Mouse (Mus musculus): ENCODE measurements around the gene Pde6g. TPM values are rescaled to one million over a fixed set of nuclear protein-coding genes. Genes with fewer than 3 reads are reported as not detected.
"Not testable (repeated sequence)": the region's sequence is repeated elsewhere in the genome, so short reads cannot be mapped to it uniquely, and the experiment has no call there.

The Pde6g gene
- total RNA-seq, 2 experiments from 2014 or later: 0.37 to 0.66 TPM

- DNase-seq (ENCODE audit: low spot score in 2 of 2): peak; percentile 85 to 87
- intact Hi-C loops (cut with DNase I): no loop called here
These were observed 16.0 kb downstream of the Pde6g start, which contains the start of gene Nploc4 for GRCm38 (mm10) chr11:120437152-120437856. Gene Nploc4, minus strand, starts transcription at chr11:120437708.

- no peak for DNase-seq (ENCODE audit: low spot score in 2 of 2)
These were observed 26.6 kb downstream of the Pde6g start for GRCm38 (mm10) chr11:120426727-120427126.

GRCm38 (mm10) chr11:120423569-120424295 lies 29.6 kb downstream of the Pde6g start:
- peak; percentile 35 to 40 for DNase-seq (ENCODE audit: low spot score in 2 of 2)
- intact Hi-C loops (cut with DNase I): no loop called here

More at GRCm38 (mm10) chr11:120426727-120427126, 26.6 kb downstream of the Pde6g start:
- intact Hi-C loops (cut with DNase I): no loop called here

GRCm38 (mm10) chr11:120422651-120423568 lies 30.4 kb downstream of the Pde6g start:
- intact Hi-C loops (cut with DNase I): no loop called here
- DNase-seq (ENCODE audit: low spot score in 2 of 2): no peak

- intact Hi-C loops (cut with DNase I): no loop called here
- no peak for DNase-seq (ENCODE audit: low spot score in 2 of 2)
These were observed 34.7 kb downstream of the Pde6g start for GRCm38 (mm10) chr11:120418592-120418991.

GRCm38 (mm10) chr11:120417852-120418251 lies 35.4 kb downstream of the Pde6g start:
- DNase-seq (ENCODE audit: low spot score in 2 of 2): no peak
- intact Hi-C loops (cut with DNase I): no loop called here

- DNase-seq (ENCODE audit: low spot score in 2 of 2); intact Hi-C loops (cut with DNase I): not testable (repeated sequence)
These were observed 39.7 kb downstream of the Pde6g start for GRCm38 (mm10) chr11:120413621-120414020.

GRCm38 (mm10) chr11:120406445-120406844 lies 46.9 kb downstream of the Pde6g start:
- no peak for DNase-seq (ENCODE audit: low spot score in 2 of 2)
- intact Hi-C loops (cut with DNase I): no loop called here

- intact Hi-C loops (cut with DNase I): no loop called here
- no peak for DNase-seq (ENCODE audit: low spot score in 2 of 2)
These were observed 47.4 kb downstream of the Pde6g start for GRCm38 (mm10) chr11:120405867-120406266.

- intact Hi-C loops (cut with DNase I): no loop called here
- no peak for DNase-seq (ENCODE audit: low spot score in 2 of 2)
These were observed 48.5 kb downstream of the Pde6g start for GRCm38 (mm10) chr11:120404814-120405213.

- intact Hi-C loops (cut with DNase I): no loop called here
- no peak for DNase-seq (ENCODE audit: low spot score in 2 of 2)
These were observed 54.0 kb downstream of the Pde6g start for GRCm38 (mm10) chr11:120399319-120399718.

Other genes starting within 250 kb of the Pde6g start
- 10 to 100 TPM; 15.3 to 20.9 TPM for gene Bahcc1, start 220.6 kb downstream of the Pde6g start, total RNA-seq (2021)
- 1,000 to 10,000 TPM; 1,144 to 1,299 TPM for gene Actg1, start 105.0 kb downstream of the Pde6g start, total RNA-seq (2021)
- under 1 TPM; 0.25 to 0.72 TPM for gene Fscn2, start 92.0 kb downstream of the Pde6g start, total RNA-seq (2021)
- gene Faap100, start 74.7 kb downstream of the Pde6g start, total RNA-seq (2021): 10 to 100 TPM; 12.8 to 16.4 TPM
- gene Nploc4, start 15.8 kb downstream of the Pde6g start, total RNA-seq (2021): 10 to 100 TPM; 65.3 to 77.0 TPM
- gene Tspan10, start 10.9 kb downstream of the Pde6g start, total RNA-seq (2021): 1 to 10 TPM in 1 of 2 experiments, not detected in 1; 1.8 TPM
- 10 to 100 TPM; 14.3 to 20.6 TPM for gene Oxld1, start 4.6 kb upstream of the Pde6g start, total RNA-seq (2021)
- 10 to 100 TPM; 19.9 to 29.4 TPM for gene Ccdc137, start 4.6 kb upstream of the Pde6g start, total RNA-seq (2021)
- 10 to 100 TPM; 49.3 to 55.0 TPM for gene Arl16, start 14.1 kb upstream of the Pde6g start, total RNA-seq (2021)
- 10 to 100 TPM; 75.6 to 78.5 TPM for gene Mrpl12, start 31.1 kb upstream of the Pde6g start, total RNA-seq (2021)
- gene Slc25a10, start 38.3 kb upstream of the Pde6g start, total RNA-seq (2021): 10 to 100 TPM; 18.2 to 21.9 TPM
- not detected for gene Gcgr, start 77.2 kb upstream of the Pde6g start, total RNA-seq (2021)
- gene Mcrip1, start 96.2 kb upstream of the Pde6g start, total RNA-seq (2021): 10 to 100 TPM; 73.4 to 91.7 TPM
- gene Ppp1r27, start 97.6 kb upstream of the Pde6g start, total RNA-seq (2021): not detected
- gene P4hb, start 119.8 kb upstream of the Pde6g start, total RNA-seq (2021): 100 to 1,000 TPM; 122 to 126 TPM
- gene Arhgdia, start 128.1 kb upstream of the Pde6g start, total RNA-seq (2021): 100 to 1,000 TPM; 304 to 344 TPM
- gene Alyref, start 144.9 kb upstream of the Pde6g start, total RNA-seq (2021): 10 to 100 TPM; 59.7 to 67.5 TPM
- gene Anapc11, start 144.9 kb upstream of the Pde6g start, total RNA-seq (2021): 10 to 100 TPM; 91.4 to 99.7 TPM
- gene Npb, start 155.0 kb upstream of the Pde6g start, total RNA-seq (2021): 1 to 10 TPM in 1 of 2 experiments, not detected in 1; 1.2 TPM
- gene Pcyt2, start 164.4 kb upstream of the Pde6g start, total RNA-seq (2021): 100 to 1,000 TPM; 115 to 135 TPM
- 10 to 100 TPM; 37.8 to 43.3 TPM for gene Sirt7, start 171.7 kb upstream of the Pde6g start, total RNA-seq (2021)
- gene Mafg, start 180.1 kb upstream of the Pde6g start, total RNA-seq (2021): 100 to 1,000 TPM in 1 of 2 experiments, 10 to 100 TPM in 1; 76.5 to 103 TPM
- 1 to 10 TPM; 2.9 to 3.9 TPM for gene Pycr1, start 190.3 kb upstream of the Pde6g start, total RNA-seq (2021)
- 10 to 100 TPM in 1 of 2 experiments, 1 to 10 TPM in 1; 8.2 to 11.9 TPM for gene Myadml2, start 194.7 kb upstream of the Pde6g start, total RNA-seq (2021)
- 1 to 10 TPM; 5.6 to 6.6 TPM for gene Notum, start 207.7 kb upstream of the Pde6g start, total RNA-seq (2021)
- gene Aspscr1, start 219.5 kb upstream of the Pde6g start, total RNA-seq (2021): 10 to 100 TPM; 53.1 to 56.9 TPM